Comparison of ENCODE assay signal across 8 mouse cellular contexts in genomic region chr6:31549361-31550051, GRCm38 (mm10). TPM values are rescaled to one million over a fixed set of nuclear protein-coding genes. Genes with fewer than 3 reads are reported as not detected.
DNase-seq lines count a peak whose midpoint lies in the region; ATAC-seq and TF ChIP-seq lines count a peak whose summit lies in the region.

No protein-coding gene starts in this region.

- peak; percentile 62 for ATAC-seq in embryonic facial prominence, embryonic 14.5 days (ENCODE audit: low read depth)
- peak; percentile 58 for ATAC-seq in embryonic facial prominence, embryonic 15.5 days (ENCODE audit: insufficient number of reproducible peaks, low FRiP score, low TSS enrichment, low read depth)
- ATAC-seq in lung, embryonic 14.5 days (ENCODE audit: insufficient read depth): peak; percentile 72; the same call in 1 of the 2 replicates
- ATAC-seq in stomach, embryonic 15.5 days (ENCODE audit: insufficient read depth, low FRiP score, low read depth): peak; percentile 52; the same call in 1 of the 2 replicates

- no peak for TF ChIP-seq CTCF in lung, embryonic 14.5 days (IDR thresholded peaks at IDR 0.05; ENCODE audit: low read depth)

- 75% methylated on average over 5 of the region's 5 CpGs for WGBS in embryonic facial prominence, embryonic 14.5 days
- WGBS in embryonic facial prominence, embryonic 10.5 days: 70% methylated on average over 5 of the region's 5 CpGs
- 55% methylated on average over 5 of the region's 5 CpGs for WGBS in embryonic facial prominence, embryonic 15.5 days
- WGBS in lung, embryonic 14.5 days: 28% methylated on average over 5 of the region's 5 CpGs
- 43% methylated on average over 5 of the region's 5 CpGs for WGBS in stomach, embryonic 15.5 days

- intact Hi-C loops in heart, postnatal 25 days (cut with DNase I): no loop called here

- 0 out of 2 replicates have a peak, but pooled peaks cover 4% of the 10 kb centered on the region for H3K4me1 ChIP-seq in embryonic facial prominence, embryonic 14.5 days (ENCODE audit: control insufficient read depth, insufficient read depth, low read length)
- H3K4me1 ChIP-seq in embryonic facial prominence, embryonic 10.5 days: peaks cover 34% of the 10 kb centered on the region
- peaks cover 5% of the 10 kb centered on the region; the same call in 1 of the 2 replicates for H3K4me1 ChIP-seq in embryonic facial prominence, embryonic 15.5 days
- peaks cover 10% of the 10 kb centered on the region for H3K4me1 ChIP-seq in lung, embryonic 14.5 days (ENCODE audit: insufficient read depth)
- peaks cover 11% of the 10 kb centered on the region for H3K4me1 ChIP-seq in stomach, embryonic 15.5 days

- H3K9ac ChIP-seq in embryonic facial prominence, embryonic 14.5 days (ENCODE audit: low read depth, low read length): no peak overlapping the region
- no peak overlapping the region for H3K9ac ChIP-seq in embryonic facial prominence, embryonic 15.5 days
- no peak overlapping the region for H3K9ac ChIP-seq in lung, embryonic 14.5 days
- H3K9ac ChIP-seq in stomach, embryonic 15.5 days: no peak overlapping the region

- H3K4me2 ChIP-seq in embryonic facial prominence, embryonic 14.5 days (ENCODE audit: low read depth, low read length): no peak overlapping the region
- no peak overlapping the region for H3K4me2 ChIP-seq in embryonic facial prominence, embryonic 15.5 days (replicated peaks)
- H3K4me2 ChIP-seq in lung, embryonic 14.5 days: no peak overlapping the region
- no peak overlapping the region for H3K4me2 ChIP-seq in stomach, embryonic 15.5 days

- no peak overlapping the region for H3K27ac ChIP-seq in embryonic facial prominence, embryonic 14.5 days (replicated peaks; ENCODE audit: low read depth, low read length)
- no peak overlapping the region for H3K27ac ChIP-seq in embryonic facial prominence, embryonic 10.5 days (replicated peaks)
- H3K27ac ChIP-seq in embryonic facial prominence, embryonic 15.5 days (replicated peaks): no peak overlapping the region
- H3K27ac ChIP-seq in lung, embryonic 14.5 days (ENCODE audit: low read depth): peak overlapping the region; percentile 13; the same call in 1 of the 2 replicates
- H3K27ac ChIP-seq in stomach, embryonic 15.5 days: no peak overlapping the region

- no peaks in the 10 kb centered on the region for H3K9me3 ChIP-seq in embryonic facial prominence, embryonic 14.5 days (ENCODE audit: control insufficient read depth, low read length)
- H3K9me3 ChIP-seq in embryonic facial prominence, embryonic 10.5 days: no peaks in the 10 kb centered on the region
- H3K9me3 ChIP-seq in embryonic facial prominence, embryonic 15.5 days (replicated peaks): no peaks in the 10 kb centered on the region
- no peaks in the 10 kb centered on the region for H3K9me3 ChIP-seq in lung, embryonic 14.5 days (ENCODE audit: low read depth, low read length)
- H3K9me3 ChIP-seq in stomach, embryonic 15.5 days: no peaks in the 10 kb centered on the region

- no peak overlapping the region for H3K4me3 ChIP-seq in embryonic facial prominence, embryonic 14.5 days (ENCODE audit: low read depth, low read length)
- no peak overlapping the region for H3K4me3 ChIP-seq in embryonic facial prominence, embryonic 10.5 days
- H3K4me3 ChIP-seq in embryonic facial prominence, embryonic 15.5 days (replicated peaks): no peak overlapping the region
- no peak overlapping the region for H3K4me3 ChIP-seq in lung, embryonic 14.5 days (ENCODE audit: low read depth, low read length)
- no peak overlapping the region for H3K4me3 ChIP-seq in stomach, embryonic 15.5 days (replicated peaks)

- H3K27me3 ChIP-seq in embryonic facial prominence, embryonic 14.5 days (replicated peaks; ENCODE audit: control insufficient read depth, insufficient read depth, low read length): no peaks in the 10 kb centered on the region
- no peaks in the 10 kb centered on the region for H3K27me3 ChIP-seq in embryonic facial prominence, embryonic 10.5 days (replicated peaks; ENCODE audit: low read depth, poor library complexity, severe bottlenecking)
- no peaks in the 10 kb centered on the region; the same call in 1 of the 2 replicates for H3K27me3 ChIP-seq in embryonic facial prominence, embryonic 15.5 days
- H3K27me3 ChIP-seq in lung, embryonic 14.5 days (ENCODE audit: insufficient read depth, low read length): no peaks in the 10 kb centered on the region
- no peaks in the 10 kb centered on the region for H3K27me3 ChIP-seq in stomach, embryonic 15.5 days (replicated peaks)

- peak; percentile 67 for DNase-seq in embryonic facial prominence, embryonic 14.5 days (ENCODE audit: low spot score)
- DNase-seq in embryonic facial prominence, embryonic 10.5 days (ENCODE audit: low spot score): no peak
- peak; percentile 36 for DNase-seq in heart, postnatal 25 days (ENCODE audit: low spot score)
- DNase-seq in lung, embryonic 14.5 days: peak; percentile 63
- no peak for DNase-seq in layer of hippocampus, postnatal 14 days (ENCODE audit: low spot score in 2 of 2)
- no peak for DNase-seq in embryo, embryonic 11 days

- H3K36me3 ChIP-seq in embryonic facial prominence, embryonic 14.5 days (ENCODE audit: control insufficient read depth, insufficient read depth, low read length): no peaks in the 10 kb centered on the region
- no peaks in the 10 kb centered on the region for H3K36me3 ChIP-seq in embryonic facial prominence, embryonic 10.5 days (replicated peaks)
- no peaks in the 10 kb centered on the region for H3K36me3 ChIP-seq in embryonic facial prominence, embryonic 15.5 days
- no peaks in the 10 kb centered on the region for H3K36me3 ChIP-seq in lung, embryonic 14.5 days (ENCODE audit: insufficient read depth)
- H3K36me3 ChIP-seq in stomach, embryonic 15.5 days: no peaks in the 10 kb centered on the region

RNA-seq across cellular contexts. Expression of gene Podxl, which starts 14.3 kb away (rescaled TPM):
- polyA plus RNA-seq in embryonic facial prominence, embryonic 14.5 days (2014; fragmentation: Nextera tagmentation; extraction: Ambion mirVana): 6.2 and 7.6 TPM in 2 replicates
- 16.6 and 18.0 TPM in 2 replicates for polyA plus RNA-seq in embryonic facial prominence, embryonic 10.5 days (2016; fragmentation: Nextera tagmentation; extraction: Ambion mirVana)
- polyA plus RNA-seq in embryonic facial prominence, embryonic 15.5 days (2015; fragmentation: Nextera tagmentation; extraction: Ambion mirVana): 8.4 and 8.5 TPM in 2 replicates
- 10 to 100 TPM; 77.2 to 94.5 TPM for total RNA-seq in heart, postnatal 25 days (2021)
- polyA plus RNA-seq in lung, embryonic 14.5 days (2014; fragmentation: Nextera tagmentation; extraction: Ambion mirVana): 28.9 and 29.7 TPM in 2 replicates
- 26.9 and 27.1 TPM in 2 replicates for polyA plus RNA-seq in stomach, embryonic 15.5 days (2015; fragmentation: Nextera tagmentation; extraction: Ambion mirVana)
- 10 to 100 TPM; 16.4 to 18.9 TPM for total RNA-seq in layer of hippocampus, postnatal 14 days (2021)

Comparison
In these comparisons a context has a peak if more than half of its experiments do, and no peak if none do; other contexts are left out.
1. DNase-seq: peak in embryonic facial prominence, embryonic 14.5 days (single experiment), heart, postnatal 25 days (single experiment) and lung, embryonic 14.5 days (single experiment); none in embryonic facial prominence, embryonic 10.5 days (single experiment), layer of hippocampus, postnatal 14 days (0 of 2) and embryo, embryonic 11 days (single experiment).
2. Peak in every context shown above with its lines, with median percentiles within 50 percentile points of each other: ATAC-seq.